Mouse (Mus musculus): Measurements from ENCODE around the gene Cfap74.

DNA sequence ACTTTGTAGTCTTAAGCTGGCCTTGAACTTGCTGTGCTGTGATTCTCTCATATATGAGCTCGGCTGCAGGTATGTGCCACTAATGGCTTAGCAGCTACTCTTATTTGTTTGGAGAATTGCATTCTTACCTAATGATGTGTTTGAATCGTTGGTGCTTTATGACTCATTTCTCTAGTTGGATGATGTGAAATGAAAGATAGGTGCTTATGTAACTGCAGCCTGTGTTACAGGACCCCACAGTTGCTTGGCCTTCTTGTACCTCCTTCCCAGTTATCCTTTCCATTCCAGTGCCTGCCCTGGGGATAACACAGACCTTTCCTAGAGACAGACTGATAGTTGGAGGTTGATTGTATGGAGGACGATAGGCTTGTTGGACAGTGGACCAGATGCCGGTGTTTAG lies 99.6 kb downstream of the Cfap74 start:
- TF ChIP-seq CTCF (IDR thresholded peaks at IDR 0.05; ENCODE audit: borderline replicate concordance, extremely low read depth, insufficient read depth, insufficient read length) = no peak
- no peak for TF ChIP-seq POLR2A (IDR thresholded peaks at IDR 0.05; ENCODE audit: borderline replicate concordance, extremely low read depth, insufficient read depth, insufficient read length, poor library complexity, severe bottlenecking)
